Mouse (Mus musculus) mouse embryonic stem cell (cell line): Measurements from ENCODE around the gene Fbxo42.

ENCODE experiments used
- in situ Hi-C, 2 experiments: fragments of 300-500 bp; cut with MboI; formaldehyde crosslinking; loops; 1 replicate in 1 of 2; 3 replicates in 1 of 2; pipeline ENCODE4 v1.14.3; 2019 to 2020; ENCODE audit warnings: low sequenced_read_pairs in 2 of 2, low pct_unique_long_range_greater_than_20kb in 1 of 2, mixed read lengths in 1 of 2; ENCODE audit not compliant: unreplicated experiment in 1 of 2

The Fbxo42 gene

DNA sequence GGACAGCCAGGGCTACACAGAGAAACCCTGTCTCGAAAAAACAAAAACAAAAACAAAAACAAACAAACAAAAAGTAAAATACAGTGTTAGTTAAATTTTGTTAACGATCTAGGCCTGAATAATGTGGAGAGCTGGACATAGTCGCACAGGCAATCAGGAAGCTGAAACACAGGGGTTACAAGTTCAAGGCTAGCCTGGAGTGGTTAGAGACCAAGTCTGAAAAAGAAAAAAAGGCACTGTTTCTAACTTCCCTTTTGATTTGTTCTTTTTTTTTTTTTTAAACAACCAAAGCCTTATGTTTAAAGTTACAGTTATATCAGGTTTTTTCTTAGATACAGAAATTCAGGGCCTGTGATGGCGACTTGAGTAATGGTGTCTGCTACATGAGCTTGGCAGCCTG is 12.5 kb downstream of the Fbxo42 start:
- in situ Hi-C loops: no loop called here

DNA sequence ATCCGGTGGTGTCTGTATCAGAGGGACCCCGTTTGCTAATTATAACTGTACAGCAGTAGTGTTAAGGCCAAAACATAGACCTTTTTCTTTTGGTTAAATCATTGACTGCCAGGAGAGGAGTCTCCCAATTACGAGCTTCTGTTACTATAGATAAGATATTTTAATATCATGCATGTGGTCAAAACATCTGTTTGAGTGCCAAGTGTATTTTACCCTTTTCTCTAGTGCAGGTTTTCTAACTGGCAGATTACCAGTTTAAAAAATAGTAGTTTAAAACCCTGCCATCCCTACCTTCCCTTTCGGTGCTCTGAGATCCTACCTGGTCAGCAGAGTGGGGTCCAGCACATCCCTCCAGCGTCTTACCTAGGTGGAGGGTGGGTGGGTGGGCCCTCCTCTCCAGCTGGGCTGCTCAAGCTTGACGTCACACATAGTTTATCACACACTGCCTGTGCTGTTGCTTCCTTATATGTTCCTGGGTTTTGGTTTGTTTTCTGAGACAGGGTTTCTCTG is 14.0 kb downstream of the Fbxo42 start:
- in situ Hi-C loops: no loop called here

DNA sequence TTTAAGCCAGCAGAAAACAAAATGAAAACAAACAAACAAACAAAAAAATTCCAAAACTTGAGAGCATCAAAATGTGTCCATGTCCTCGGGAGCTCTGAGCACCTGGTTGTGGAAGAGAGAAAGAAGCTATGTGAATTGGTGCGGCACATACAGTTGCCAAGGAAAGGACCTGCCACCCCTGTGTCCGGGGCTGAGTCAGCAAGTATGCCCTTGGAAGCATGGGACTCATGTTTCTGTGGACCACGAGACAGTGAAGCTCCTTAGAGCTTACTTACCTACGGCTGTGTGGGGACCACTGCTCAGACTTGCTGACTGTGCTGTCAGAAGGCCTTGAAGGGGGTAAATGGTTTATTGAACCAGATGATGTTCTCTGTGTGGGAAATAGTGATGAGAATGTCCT is 16.0 kb downstream of the Fbxo42 start:
- in situ Hi-C loops: no loop called here

DNA sequence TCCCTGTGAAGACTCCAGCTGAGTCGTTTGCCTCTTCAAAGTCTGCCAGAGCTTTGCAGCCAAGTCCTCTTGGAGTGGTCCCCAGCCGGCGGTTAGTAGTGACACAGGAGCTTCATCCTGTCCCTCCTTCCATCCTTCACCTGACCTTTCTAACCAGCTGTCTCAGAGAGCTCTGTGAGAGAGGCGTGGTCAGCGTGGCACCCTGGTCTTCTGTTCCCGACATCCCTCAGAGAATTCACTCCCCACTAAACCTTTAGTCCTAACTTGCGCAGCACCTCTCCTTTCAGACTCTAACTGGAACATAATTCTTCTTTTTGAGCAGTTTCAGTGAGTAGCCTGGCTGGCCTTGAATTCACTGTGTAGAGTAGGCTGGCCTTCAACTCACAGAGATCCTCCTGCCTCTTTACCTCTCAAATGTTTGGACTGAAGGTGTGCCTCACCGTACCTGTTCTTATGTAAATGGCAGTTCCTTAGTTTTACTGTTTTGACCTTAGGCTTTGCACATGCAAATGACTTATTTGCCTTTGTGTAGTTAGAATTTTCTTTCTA is 18.1 kb downstream of the Fbxo42 start:
- in situ Hi-C loops: no loop called here

DNA sequence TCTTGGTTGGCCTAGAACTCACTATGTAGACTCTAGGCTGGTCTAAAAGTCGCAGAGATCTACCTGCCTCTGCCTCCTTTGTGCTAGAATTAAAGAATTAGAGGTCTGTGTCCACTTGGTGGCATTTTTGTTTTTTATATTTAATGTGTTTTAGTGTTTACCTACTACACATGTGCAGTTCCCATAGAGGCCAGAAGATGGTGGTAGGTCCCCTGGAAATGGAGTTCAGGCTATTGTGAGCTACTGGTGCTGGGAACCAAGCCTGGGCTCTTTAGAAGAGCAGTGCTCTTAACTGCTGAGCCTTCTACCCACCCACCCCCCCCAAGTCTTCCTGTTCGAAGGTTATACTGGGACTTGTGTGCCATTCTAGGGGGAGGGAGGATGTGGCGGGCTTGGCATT is 19.4 kb downstream of the Fbxo42 start:
- in situ Hi-C loops: no loop called here

DNA sequence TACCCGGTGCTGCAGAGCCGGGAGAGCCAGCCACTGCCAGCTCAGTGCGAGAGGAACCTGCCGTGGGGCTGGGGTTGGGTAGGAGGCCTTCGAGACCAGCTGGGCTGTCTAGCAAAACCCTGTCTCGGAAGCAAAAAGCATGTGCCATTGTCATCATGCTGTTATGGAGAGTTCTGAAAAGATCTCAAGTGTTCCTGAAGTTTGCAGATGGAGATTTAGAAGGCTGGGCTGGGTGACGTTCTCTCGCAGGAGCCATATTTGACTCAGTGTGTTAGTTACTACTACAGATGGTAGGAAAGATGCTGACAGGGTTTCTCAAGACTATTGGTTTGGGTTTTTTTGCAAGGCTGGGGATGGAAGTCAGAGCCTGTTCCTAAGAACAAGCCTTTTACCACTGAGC is 24.4 kb downstream of the Fbxo42 start:
- in situ Hi-C loops: no loop called here

DNA sequence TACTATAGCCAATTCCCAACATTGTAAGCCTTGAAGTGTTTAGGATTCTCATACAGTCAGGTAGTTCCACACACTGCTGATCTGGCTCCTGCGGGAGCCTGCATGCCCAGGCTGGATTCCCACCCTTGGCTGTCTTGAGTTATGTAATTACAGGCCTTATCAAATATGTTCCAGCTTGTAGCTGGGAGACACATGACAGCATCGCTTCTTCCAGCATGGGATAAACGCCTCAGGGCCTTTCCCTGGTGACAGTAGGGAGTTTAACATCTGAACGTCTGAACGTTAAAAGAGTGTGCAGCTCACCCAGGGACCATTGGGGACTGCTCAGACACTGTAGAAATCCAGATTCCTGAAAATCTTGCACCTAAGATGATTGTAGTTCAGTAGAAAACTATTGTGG is 28.1 kb downstream of the Fbxo42 start:
- in situ Hi-C loops: no loop called here

DNA sequence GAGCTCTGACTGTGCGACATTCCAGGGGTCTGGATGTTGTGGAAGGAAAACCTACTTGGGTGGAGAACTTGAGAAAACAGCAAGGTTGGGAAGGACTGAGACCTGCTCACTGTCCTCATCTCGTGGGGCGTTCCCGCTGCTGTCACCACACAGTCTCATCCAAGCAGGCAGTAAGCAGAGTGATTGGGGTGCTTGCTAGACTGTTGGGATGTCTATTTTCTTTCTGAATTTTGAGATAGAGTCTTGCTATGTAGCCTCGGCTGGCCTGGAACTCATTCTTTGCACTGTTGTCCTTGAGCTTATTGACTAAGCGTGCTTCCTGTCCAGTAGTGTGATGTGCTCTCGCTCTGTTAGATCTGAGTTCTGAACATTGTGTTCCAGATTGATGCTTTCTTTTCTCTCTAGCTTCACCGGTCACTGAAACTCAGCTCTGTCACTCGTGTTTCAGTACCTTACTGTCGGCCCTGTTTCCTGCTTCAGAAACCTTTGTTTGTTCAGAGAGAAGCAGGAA is 28.7 kb downstream of the Fbxo42 start:
- in situ Hi-C loops: no loop called here

DNA sequence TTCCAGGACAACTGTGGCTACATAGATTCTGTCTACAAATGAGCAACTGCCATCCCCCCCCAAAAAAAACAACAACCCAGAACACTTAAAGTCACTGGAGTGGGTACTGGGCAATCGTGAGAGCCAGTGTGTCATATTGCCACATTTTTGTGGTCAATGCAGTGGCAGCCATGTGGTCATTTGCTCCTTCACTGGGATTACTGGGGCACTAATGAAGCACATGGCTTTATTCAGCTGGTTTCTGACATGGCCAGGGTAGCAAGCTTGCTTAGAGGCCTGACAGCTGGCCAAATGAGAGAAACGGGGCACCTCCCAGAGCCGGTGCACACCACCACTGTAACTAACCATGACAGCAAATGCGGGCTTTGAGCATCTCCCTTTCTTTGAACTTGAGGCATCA is 30.8 kb downstream of the Fbxo42 start:
- in situ Hi-C loops: no loop called here

DNA sequence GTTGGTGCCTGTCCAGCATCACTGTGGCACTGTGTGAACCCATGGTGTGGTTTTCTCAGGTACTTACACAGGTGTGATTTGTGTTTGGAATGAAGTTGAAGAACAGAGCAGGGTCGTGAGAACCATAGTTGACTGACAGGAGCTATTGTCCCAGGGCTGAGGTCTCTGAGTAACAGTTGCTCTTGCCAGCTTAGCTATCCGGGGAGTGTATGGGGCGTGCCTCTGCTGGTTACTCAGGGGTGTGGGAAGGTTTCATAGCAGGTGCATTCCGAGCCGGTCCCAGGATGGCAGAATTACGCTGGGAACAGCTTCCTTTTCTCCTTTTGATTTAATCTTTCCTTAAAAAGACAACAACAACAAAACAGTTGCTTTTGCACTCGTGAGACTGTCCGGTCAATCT is 33.1 kb downstream of the Fbxo42 start:
- in situ Hi-C loops: no loop called here

DNA sequence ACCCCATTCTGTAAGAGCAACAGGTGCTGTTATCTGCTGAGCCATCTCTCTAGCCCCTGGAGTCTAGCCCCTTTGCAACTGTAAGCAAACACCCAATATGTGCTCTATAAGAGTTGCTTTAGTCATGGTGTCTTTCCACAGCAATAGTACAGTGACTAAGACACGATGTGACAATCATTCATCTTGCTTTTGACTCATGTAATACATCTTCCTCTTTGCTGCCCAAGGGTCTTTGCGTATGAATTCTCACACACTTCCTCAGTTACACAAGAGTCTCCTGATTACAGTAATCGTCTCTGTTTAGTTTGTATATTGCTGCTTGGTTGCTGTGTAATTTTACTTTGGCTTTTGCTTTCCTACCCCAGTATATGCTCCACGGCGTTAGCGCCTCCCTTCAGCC is 34.3 kb downstream of the Fbxo42 start:
- in situ Hi-C loops: no loop called here

DNA sequence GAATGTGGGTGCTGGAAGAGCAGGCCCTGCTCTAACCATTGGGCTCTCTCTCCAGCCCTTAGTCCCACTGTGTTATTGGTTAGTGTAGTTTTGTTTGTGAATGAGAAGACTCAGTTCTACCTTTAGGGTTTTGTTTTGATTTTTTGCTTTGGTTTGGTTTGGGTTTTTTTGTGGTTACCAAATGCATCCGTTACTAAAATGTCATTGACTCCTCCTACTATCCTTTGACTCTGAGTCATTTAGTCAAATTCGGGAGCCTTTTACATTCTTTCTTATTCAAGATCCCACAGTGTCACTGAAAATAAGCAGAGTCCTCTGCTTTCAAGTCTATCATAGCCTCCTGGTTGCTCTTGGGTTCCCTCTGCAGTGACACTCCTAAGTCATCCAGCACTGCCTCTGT is 36.2 kb downstream of the Fbxo42 start:
- in situ Hi-C loops: no loop called here

DNA sequence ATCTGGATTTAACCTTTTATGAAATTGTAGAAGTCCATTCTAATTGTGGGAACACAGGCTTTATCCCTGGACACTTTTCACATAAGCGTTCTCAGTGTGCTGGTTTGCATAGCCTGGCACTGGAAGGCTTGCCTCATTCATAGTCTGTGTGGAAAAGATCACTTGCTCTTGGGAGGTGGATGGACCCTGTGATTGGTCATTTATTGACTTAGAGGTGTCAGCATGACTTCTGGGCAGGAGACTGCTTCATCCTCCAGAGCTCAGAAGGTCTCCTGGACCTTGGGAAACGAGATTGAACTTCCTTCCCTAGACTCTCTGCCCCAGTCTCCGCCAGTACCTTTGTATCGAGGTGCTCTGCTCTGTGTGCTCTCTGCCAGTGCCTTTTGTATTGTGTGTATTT is 36.7 kb downstream of the Fbxo42 start:
- in situ Hi-C loops: no loop called here

DNA sequence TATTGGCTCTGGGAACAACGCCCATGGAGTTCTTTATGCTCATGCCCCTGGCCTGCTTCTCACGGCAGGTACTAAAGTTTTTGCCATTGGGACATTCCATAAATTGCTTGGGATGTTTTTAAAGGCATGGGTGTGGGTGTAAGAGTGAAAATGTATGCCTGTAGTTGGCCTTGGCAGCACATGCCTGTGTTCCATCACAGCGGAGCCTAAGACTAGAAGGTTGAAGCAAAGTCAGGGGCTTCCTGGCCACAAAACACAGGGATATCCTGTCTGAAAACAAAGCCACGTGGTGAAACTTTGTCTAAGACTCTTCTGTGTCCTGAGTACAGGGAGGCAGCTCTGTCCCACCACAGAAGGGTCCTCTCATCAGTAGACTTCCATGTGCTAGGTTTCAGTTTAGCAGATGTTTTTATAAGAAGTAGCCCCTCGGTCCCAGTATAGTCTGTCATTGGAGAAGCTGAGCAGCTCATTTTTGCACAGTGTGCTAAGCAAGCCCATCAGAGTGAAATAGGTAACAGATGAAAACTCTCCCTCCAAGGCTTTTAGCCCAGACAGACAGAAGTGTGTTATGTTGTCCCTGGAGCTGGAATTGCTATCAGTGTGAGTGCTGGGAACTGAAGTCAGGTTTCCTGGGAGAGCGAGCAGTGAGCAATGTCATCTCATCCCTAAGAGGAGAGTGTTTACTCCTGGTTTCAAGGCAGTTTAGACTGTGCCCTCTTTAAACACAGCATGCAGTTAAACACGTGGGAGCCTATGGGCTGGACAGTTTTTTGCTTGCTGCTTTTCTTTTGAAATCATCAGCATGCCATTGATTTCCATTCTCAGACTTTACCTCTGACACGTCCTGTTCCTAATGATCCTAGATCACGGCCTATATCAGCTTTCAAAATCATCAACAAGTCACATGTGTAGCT is 39.5 kb downstream of the Fbxo42 start:
- in situ Hi-C loops: no loop called here

DNA sequence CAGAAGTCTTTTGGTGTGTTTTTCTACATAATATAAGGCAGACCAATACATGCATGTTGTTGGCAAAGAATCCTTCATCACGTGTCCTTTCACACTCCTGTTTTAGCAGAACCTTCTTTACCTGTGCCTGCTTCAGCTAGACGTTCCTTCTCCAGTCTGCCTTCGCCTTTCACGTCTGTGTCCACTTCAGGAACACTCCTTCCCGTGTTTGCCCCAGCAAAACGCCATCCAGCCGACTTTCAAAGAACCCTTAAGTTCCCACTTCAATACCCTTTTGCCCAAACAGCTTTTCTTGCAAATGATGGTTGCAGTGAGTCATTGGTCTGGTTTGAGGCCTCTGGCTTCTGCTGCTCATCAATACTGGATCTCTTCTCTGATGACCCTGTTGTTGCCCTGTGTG is 43.6 kb downstream of the Fbxo42 start:
- in situ Hi-C loops: no loop called here

DNA sequence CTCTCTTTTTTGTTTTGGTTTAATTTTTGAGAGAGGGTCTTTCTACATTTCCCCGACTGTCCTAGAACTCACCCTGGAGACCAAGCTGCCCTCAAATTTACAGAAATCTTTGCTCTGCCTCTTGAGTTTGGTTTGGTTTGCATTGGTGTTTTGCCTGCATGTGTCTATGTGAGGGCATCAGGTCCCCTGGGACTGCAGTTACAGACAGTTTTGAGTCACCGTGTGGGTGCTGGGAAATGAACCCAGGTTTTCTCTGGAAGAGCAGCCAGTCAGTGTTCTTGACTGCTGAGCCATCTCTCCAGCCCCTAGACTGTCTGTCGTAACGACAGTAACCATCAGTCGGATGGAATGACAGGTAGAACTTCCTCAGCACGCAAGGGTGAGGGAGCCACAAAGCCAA is 46.8 kb downstream of the Fbxo42 start:
- in situ Hi-C loops: no loop called here

DNA sequence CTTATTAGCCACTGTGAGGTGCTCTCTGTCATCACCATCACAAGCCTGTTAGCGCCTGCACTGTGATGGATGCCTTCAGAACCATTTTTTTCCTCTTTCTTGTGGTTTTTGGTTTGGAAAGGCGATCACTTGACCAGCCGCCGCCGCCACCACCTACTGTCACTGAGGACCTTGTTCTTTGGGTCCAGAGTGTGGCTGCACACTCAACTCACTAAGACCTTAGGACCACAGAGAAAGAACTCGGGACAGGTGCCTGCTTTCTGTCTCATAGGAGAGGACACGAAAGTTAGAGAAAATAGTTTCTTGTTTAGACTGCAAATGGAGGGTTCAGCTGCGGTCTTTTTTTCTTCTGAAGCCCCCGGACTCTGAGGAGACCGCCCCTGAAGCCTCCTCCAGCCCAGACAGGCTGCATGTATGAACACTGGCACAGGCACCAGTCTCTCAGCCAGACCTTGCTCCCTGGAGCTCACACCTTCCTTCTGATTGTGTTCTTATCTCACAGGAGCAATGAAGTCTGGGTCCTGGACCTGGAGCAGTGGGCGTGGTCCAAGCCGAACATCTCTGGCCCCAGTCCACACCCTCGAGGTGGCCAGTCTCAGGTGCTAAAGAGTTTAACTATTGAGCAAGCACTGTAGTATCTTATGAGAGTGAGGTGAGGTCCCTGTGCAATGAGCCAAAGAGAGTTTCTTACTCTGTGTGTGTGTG is 49.4 kb downstream of the Fbxo42 start:
- in situ Hi-C loops: no loop called here

DNA sequence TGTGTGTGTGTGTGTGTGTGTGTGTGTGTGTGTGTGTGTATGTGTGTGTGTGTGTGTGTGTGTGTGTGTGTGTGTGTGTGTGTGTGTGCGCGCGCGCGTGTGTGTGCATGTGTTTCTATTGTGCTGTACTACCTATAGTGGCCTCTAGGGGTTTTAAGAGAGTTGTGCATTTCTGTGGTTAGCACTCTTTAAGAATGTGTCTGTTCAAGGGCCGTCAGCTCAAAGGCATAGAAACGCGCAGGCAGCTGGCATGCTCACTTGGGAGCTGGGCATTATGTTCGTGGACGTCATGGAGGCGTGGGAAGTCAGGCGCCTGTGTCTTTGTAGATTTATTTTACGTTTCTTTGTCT is 49.9 kb downstream of the Fbxo42 start:
- in situ Hi-C loops: no loop called here

DNA sequence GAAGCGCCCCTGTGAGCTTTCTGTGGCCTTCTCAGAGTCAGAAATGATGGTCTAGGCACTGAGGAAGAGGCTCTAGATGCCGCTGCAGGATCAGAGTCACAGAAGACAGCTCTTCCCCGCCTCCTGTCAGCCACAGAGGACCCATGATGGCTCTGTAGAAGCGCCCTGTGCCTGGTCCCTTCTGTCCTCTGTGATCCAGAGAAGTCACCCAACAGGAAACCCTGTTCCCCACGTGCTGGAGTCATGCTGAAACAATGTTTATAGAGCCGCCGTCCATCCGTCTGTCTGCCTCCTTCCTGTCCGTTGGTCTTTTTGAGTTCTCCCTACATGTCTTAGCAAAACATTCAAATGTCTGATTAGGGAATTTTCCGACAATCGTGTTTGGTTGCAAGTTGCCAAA is 53.2 kb downstream of the Fbxo42 start:
- in situ Hi-C loops: no loop called here
